Mouse (Mus musculus) thymus, postnatal 4 days (tissue): Measurements from ENCODE around the gene Tmbim6.
"Not testable (repeated sequence)": the region's sequence is repeated elsewhere in the genome, so short reads cannot be mapped to it uniquely, and the experiment has no call there.

Experiments
- DNase-seq: peaks from one replicate; pipeline ENCODE4 v3.0.0; 2021

Tmbim6 gene

GRCm38 (mm10) chr15:99384071-99384470, 8.6 kb upstream of the Tmbim6 start:
- DNase-seq = no peak

- DNase-seq = not testable (repeated sequence)
Observed at GRCm38 (mm10) chr15:99386110-99386509, 6.6 kb upstream of the Tmbim6 start.

- no peak for DNase-seq
Observed at GRCm38 (mm10) chr15:99386796-99387195, 5.9 kb upstream of the Tmbim6 start.

- DNase-seq = no peak
Observed at GRCm38 (mm10) chr15:99387976-99388375, 4.7 kb upstream of the Tmbim6 start.

- DNase-seq = no peak
Observed at GRCm38 (mm10) chr15:99390472-99391401, 1.9 kb upstream of the Tmbim6 start.

GRCm38 (mm10) chr15:99391975-99392374, 707 bp upstream of the Tmbim6 start:
- DNase-seq = no peak

GRCm38 (mm10) chr15:99393386-99394252, 937 bp downstream of the Tmbim6 start:
- no peak for DNase-seq

- no peak for DNase-seq
Observed at GRCm38 (mm10) chr15:99396462-99396861, 3.8 kb downstream of the Tmbim6 start.

- no peak for DNase-seq
Observed at GRCm38 (mm10) chr15:99396875-99397274, 4.2 kb downstream of the Tmbim6 start.

- DNase-seq = no peak
Observed at GRCm38 (mm10) chr15:99397622-99398021, 4.9 kb downstream of the Tmbim6 start.

GRCm38 (mm10) chr15:99399503-99400245, 7.0 kb downstream of the Tmbim6 start:
- no peak for DNase-seq

GRCm38 (mm10) chr15:99400602-99401001, 7.9 kb downstream of the Tmbim6 start:
- DNase-seq = no peak

GRCm38 (mm10) chr15:99403159-99403889, 10.6 kb downstream of the Tmbim6 start:
- DNase-seq = no peak

GRCm38 (mm10) chr15:99405150-99405549, 12.5 kb downstream of the Tmbim6 start:
- DNase-seq = no peak

- no peak for DNase-seq
Observed at GRCm38 (mm10) chr15:99406986-99407570, 14.4 kb downstream of the Tmbim6 start.

GRCm38 (mm10) chr15:99408845-99409244, 16.2 kb downstream of the Tmbim6 start:
- DNase-seq = no peak

GRCm38 (mm10) chr15:99411747-99412146, 19.1 kb downstream of the Tmbim6 start:
- DNase-seq = no peak

GRCm38 (mm10) chr15:99415793-99416192, 23.1 kb downstream of the Tmbim6 start:
- peak; percentile 84 for DNase-seq

GRCm38 (mm10) chr15:99416348-99416882, 23.7 kb downstream of the Tmbim6 start:
- DNase-seq = peak; percentile 90

GRCm38 (mm10) chr15:99416957-99417356, 24.3 kb downstream of the Tmbim6 start:
- no peak for DNase-seq

- no peak for DNase-seq
Observed at GRCm38 (mm10) chr15:99417692-99418271, 25.1 kb downstream of the Tmbim6 start.
